Mouse (Mus musculus): ENCODE data around the gene Akap2. TPM values are rescaled to one million over a fixed set of nuclear protein-coding genes. Genes with fewer than 3 reads are reported as not detected.

The Akap2 gene
- polyA plus RNA-seq, 1 experiment from 2014 or later: 48.5 TPM

DNA sequence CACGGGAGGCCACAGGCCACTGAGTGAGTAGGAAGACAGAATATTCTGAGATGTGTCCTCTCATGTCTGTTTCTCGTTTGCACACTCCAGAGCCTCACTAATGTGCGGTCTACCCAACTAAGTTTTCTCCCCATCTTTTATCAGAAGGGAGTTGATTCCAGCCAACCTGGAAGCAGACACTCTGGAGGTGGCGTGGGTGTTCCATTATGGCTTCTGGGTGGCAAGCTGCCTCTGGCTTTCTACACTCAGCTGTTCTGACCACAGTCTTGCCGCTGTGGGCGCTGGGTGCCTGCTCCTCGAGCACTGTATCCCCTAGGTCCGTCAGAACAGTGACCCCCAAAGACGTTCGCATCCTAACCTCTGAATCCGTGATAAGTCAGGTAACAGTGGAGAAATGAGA, 34.5 kb upstream of the Akap2 start:
- ATAC-seq (replicated peaks; ENCODE audit: insufficient number of reproducible peaks, insufficient read depth, low FRiP score, low read depth): no peak
- Histone ChIP-seq H3K4me1 (replicated peaks) (peaks cover 39% of the 10 kb centered on the region), H3K9ac (no peak overlapping the region), H3K4me2 (no peak overlapping the region), H3K4me3 (no peak overlapping the region), H3K9me3 (replicated peaks) (no peaks in the 10 kb centered on the region), H3K27me3 (no peaks in the 10 kb centered on the region), H3K36me3 (peaks cover 4% of the 10 kb centered on the region; the same call in 1 of the 2 replicates), H3K27ac (no peak overlapping the region)
- 79% methylated on average over 11 of the region's 11 CpGs for whole genome bisulfite sequencing

DNA sequence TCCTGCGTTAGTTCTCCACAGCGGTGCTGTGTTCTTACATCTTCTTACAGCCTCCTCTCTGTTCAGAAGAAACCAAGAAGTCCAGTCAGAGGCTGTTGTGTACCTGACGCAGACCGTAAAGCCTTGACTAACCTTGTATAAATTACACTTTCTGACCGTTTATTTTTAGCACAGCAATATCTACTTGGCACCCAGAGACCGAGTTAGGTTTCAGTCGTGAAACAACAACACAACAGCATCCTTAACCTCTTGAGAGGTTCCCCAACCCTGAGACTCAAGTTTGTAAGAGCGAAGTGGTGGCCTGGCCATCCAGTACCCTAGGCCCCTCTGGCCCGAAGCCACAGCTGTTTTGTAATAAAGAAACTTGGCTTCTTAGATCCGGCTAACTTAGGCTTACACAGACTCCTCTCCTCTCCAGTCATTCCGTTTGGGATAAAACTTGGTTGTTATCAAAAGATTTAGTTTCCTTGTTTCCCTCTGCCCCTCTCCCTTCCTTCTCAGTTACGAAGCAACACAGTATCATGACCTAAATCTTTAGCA, 32.7 kb upstream of the Akap2 start:
- Histone ChIP-seq H3K27me3 (no peaks in the 10 kb centered on the region), H3K4me3 (no peak overlapping the region), H3K36me3 (peaks cover 6% of the 10 kb centered on the region; the same call in 1 of the 2 replicates), H3K27ac (peak overlapping the region; percentile 20), H3K4me1 (replicated peaks) (peaks cover 39% of the 10 kb centered on the region), H3K9ac (no peak overlapping the region), H3K4me2 (no peak overlapping the region), H3K9me3 (replicated peaks) (no peaks in the 10 kb centered on the region)
- ATAC-seq (replicated peaks; ENCODE audit: insufficient number of reproducible peaks, insufficient read depth, low FRiP score, low read depth): no peak
- 48% methylated on average over 12 of the region's 12 CpGs for WGBS

- no peaks in the 10 kb centered on the region for H3K27me3 ChIP-seq
- peaks cover 34% of the 10 kb centered on the region for H3K4me1 ChIP-seq (replicated peaks)
- no peak overlapping the region for H3K4me2 ChIP-seq
- no peak overlapping the region for H3K4me3 ChIP-seq
- H3K36me3 ChIP-seq: peaks cover 19% of the 10 kb centered on the region; the same call in 1 of the 2 replicates
- no peak overlapping the region for H3K27ac ChIP-seq
- H3K9ac ChIP-seq: no peak overlapping the region
- no peak for ATAC-seq (replicated peaks; ENCODE audit: insufficient number of reproducible peaks, insufficient read depth, low FRiP score, low read depth)
- 72% methylated on average over 3 of the region's 3 CpGs for WGBS
- H3K9me3 ChIP-seq (replicated peaks): no peaks in the 10 kb centered on the region
Observed at GRCm38 (mm10) chr4:57686736-57687135, 30.7 kb upstream of the Akap2 start.

DNA sequence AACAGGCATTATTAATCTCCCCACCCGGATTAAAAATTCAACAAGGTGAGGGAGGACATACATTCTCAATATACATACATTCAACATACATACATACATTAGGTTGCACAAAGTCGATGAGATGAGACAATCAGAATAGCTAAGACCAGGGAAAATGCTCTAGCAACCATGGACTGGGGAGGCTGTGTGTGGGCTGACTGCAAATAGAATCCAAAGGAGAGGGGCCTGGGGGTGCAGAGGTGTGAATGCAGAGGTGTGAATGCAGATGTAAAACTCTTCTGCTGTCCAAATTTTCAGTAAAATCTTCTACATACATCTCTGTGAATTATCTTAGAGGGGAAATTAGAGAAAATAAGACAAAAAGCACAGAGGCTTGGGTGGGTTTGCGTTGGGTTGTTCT, 29.9 kb upstream of the Akap2 start:
- no peak for ATAC-seq (replicated peaks; ENCODE audit: insufficient number of reproducible peaks, insufficient read depth, low FRiP score, low read depth)
- WGBS: 77% methylated on average over 3 of the region's 3 CpGs
- Histone ChIP-seq H3K4me1 (replicated peaks) (peaks cover 27% of the 10 kb centered on the region), H3K9me3 (replicated peaks) (no peaks in the 10 kb centered on the region), H3K4me2 (no peak overlapping the region), H3K9ac (no peak overlapping the region), H3K27me3 (no peaks in the 10 kb centered on the region), H3K36me3 (peaks cover 19% of the 10 kb centered on the region; the same call in 1 of the 2 replicates), H3K4me3 (no peak overlapping the region), H3K27ac (no peak overlapping the region)

- peaks cover 22% of the 10 kb centered on the region for H3K4me1 ChIP-seq (replicated peaks)
- no peak overlapping the region for H3K4me2 ChIP-seq
- ATAC-seq (replicated peaks; ENCODE audit: insufficient number of reproducible peaks, insufficient read depth, low FRiP score, low read depth): no peak
- no peaks in the 10 kb centered on the region for H3K9me3 ChIP-seq (replicated peaks)
- no peak overlapping the region for H3K4me3 ChIP-seq
- H3K36me3 ChIP-seq: peaks cover 20% of the 10 kb centered on the region; the same call in 1 of the 2 replicates
- 69% methylated on average over 9 of the region's 9 CpGs for WGBS
- H3K27me3 ChIP-seq: no peaks in the 10 kb centered on the region
- no peak overlapping the region for H3K27ac ChIP-seq
- no peak overlapping the region for H3K9ac ChIP-seq
Observed at GRCm38 (mm10) chr4:57688131-57688530, 29.3 kb upstream of the Akap2 start.

- Histone ChIP-seq H3K4me2 (no peak overlapping the region), H3K9me3 (replicated peaks) (no peaks in the 10 kb centered on the region), H3K4me3 (no peak overlapping the region), H3K4me1 (replicated peaks) (peaks cover 10% of the 10 kb centered on the region), H3K36me3 (peaks cover 34% of the 10 kb centered on the region; the same call in 1 of the 2 replicates), H3K9ac (no peak overlapping the region), H3K27ac (no peak overlapping the region), H3K27me3 (no peaks in the 10 kb centered on the region)
- ATAC-seq (replicated peaks; ENCODE audit: insufficient number of reproducible peaks, insufficient read depth, low FRiP score, low read depth): no peak
- WGBS: 68% methylated on average over 6 of the region's 6 CpGs
Observed at GRCm38 (mm10) chr4:57690001-57690400, 27.5 kb upstream of the Akap2 start.

DNA sequence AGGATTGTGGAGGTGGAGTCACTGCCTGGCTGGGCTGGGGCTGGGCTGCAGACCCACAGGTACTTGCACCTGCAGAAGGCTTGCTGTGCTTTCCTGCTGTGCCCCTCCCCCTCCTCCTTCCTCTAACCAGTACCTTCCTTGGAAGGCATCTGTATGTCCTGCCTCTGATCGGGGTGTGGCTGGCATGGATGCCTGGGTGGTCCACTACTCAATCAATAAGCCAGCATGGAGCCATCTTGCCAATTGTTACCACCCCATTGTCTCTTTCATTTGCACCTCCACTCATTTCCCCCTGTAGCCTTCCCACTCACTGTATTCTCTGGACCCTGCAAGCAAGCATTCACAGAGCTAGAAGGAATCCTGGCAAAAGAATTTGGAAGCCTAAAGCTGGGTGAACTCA, 26.7 kb upstream of the Akap2 start:
- Histone ChIP-seq H3K9ac (no peak overlapping the region), H3K4me3 (no peak overlapping the region), H3K4me1 (replicated peaks) (0 out of 2 replicates have a peak, but pooled peaks cover 6% of the 10 kb centered on the region), H3K4me2 (no peak overlapping the region), H3K36me3 (peaks cover 39% of the 10 kb centered on the region; the same call in 1 of the 2 replicates), H3K27me3 (no peaks in the 10 kb centered on the region), H3K9me3 (replicated peaks) (no peaks in the 10 kb centered on the region), H3K27ac (no peak overlapping the region)
- ATAC-seq (replicated peaks; ENCODE audit: insufficient number of reproducible peaks, insufficient read depth, low FRiP score, low read depth): no peak
- WGBS: 65% methylated on average over 1 of the region's 1 CpGs

GRCm38 (mm10) chr4:57694356-57695136, 22.9 kb upstream of the Akap2 start:
- H3K4me2 ChIP-seq: no peak overlapping the region
- no peak for ATAC-seq (replicated peaks; ENCODE audit: insufficient number of reproducible peaks, insufficient read depth, low FRiP score, low read depth)
- no peaks in the 10 kb centered on the region for H3K4me1 ChIP-seq (replicated peaks)
- H3K9me3 ChIP-seq (replicated peaks): no peaks in the 10 kb centered on the region
- H3K9ac ChIP-seq: no peak overlapping the region
- WGBS: 72% methylated on average over 5 of the region's 5 CpGs
- 0 out of 2 replicates have a peak overlapping the region, but pooled peaks have one; percentile 14 for H3K27ac ChIP-seq
- peaks cover 35% of the 10 kb centered on the region; the same call in 1 of the 2 replicates for H3K36me3 ChIP-seq
- H3K4me3 ChIP-seq: no peak overlapping the region
- no peaks in the 10 kb centered on the region for H3K27me3 ChIP-seq

- Histone ChIP-seq H3K4me2 (no peak overlapping the region), H3K9ac (no peak overlapping the region), H3K27me3 (no peaks in the 10 kb centered on the region), H3K27ac (no peak overlapping the region), H3K9me3 (replicated peaks) (no peaks in the 10 kb centered on the region), H3K36me3 (peaks cover 20% of the 10 kb centered on the region; the same call in 1 of the 2 replicates), H3K4me1 (replicated peaks) (no peaks in the 10 kb centered on the region), H3K4me3 (no peak overlapping the region)
- WGBS: 92% methylated on average over 11 of the region's 11 CpGs
- no peak for ATAC-seq (replicated peaks; ENCODE audit: insufficient number of reproducible peaks, insufficient read depth, low FRiP score, low read depth)
Observed at GRCm38 (mm10) chr4:57696955-57697354, 20.5 kb upstream of the Akap2 start.

DNA sequence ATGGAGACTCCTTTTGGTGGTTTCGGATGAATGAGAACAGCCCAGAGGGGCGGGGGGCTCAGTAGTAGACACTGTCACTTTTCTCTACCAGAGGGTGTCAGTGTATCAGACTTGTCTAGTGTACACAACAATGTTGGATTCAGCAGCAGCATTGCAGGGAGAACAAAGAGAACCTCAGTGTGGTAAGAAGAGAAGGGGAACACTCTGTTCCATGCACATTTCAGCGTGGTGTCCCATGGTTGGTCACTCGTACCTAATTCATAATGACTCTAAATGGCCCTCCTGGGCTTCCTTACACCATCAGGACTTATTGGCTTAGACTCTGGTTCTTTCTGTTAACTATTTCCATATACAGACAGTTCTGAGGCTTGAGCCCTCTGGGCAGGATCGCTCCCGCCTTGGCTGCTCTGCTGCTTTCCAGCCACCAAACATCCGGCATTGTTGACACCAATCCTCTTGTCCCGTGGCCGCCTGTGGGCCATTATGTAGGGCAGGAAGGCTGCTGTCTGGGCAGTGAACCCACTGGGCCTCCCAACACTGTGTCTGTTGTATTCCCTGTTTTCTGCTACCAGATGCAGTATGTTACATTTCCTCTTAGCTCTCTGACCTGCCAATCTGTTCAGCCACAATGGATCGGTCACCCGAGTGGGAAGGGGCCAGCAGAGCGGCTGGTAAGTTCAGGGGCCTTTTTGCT, 19.4 kb upstream of the Akap2 start:
- Histone ChIP-seq H3K27ac (no peak overlapping the region), H3K9me3 (replicated peaks) (no peaks in the 10 kb centered on the region), H3K9ac (no peak overlapping the region), H3K36me3 (peaks cover 20% of the 10 kb centered on the region; the same call in 1 of the 2 replicates), H3K4me1 (replicated peaks) (peaks cover 2% of the 10 kb centered on the region), H3K4me3 (no peak overlapping the region), H3K27me3 (no peaks in the 10 kb centered on the region), H3K4me2 (no peak overlapping the region)
- WGBS: 85% methylated on average over 12 of the region's 12 CpGs
- ATAC-seq (replicated peaks; ENCODE audit: insufficient number of reproducible peaks, insufficient read depth, low FRiP score, low read depth): no peak

DNA sequence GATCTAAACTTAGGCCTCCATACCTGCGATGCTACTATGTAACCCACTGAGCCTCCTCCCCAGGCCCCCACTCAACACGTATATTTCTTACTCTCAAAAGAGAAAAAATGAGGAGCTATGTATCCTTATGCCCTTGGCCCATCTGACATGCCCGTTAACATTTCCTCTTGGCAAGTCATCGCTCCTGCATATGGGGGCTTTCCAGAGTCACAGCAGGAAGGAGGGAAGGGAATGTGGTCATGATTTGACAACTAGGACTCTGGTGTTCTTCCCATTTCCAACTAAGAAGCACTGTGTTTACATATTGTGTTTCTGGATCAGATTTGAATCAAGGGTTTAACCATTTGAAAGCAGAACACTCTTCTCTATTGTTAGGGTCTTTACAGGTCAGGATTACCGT, 15.9 kb upstream of the Akap2 start:
- Histone ChIP-seq H3K4me1 (replicated peaks) (peaks cover 5% of the 10 kb centered on the region), H3K27ac (no peak overlapping the region), H3K36me3 (no peaks in the 10 kb centered on the region; the same call in 1 of the 2 replicates), H3K27me3 (no peaks in the 10 kb centered on the region), H3K4me2 (no peak overlapping the region), H3K9ac (no peak overlapping the region), H3K9me3 (replicated peaks) (no peaks in the 10 kb centered on the region), H3K4me3 (no peak overlapping the region)
- no peak for ATAC-seq (replicated peaks; ENCODE audit: insufficient number of reproducible peaks, insufficient read depth, low FRiP score, low read depth)
- WGBS: 73% methylated on average over 5 of the region's 5 CpGs
